Mouse (Mus musculus): Measurements from ENCODE around the gene Nedd9. TPM values are rescaled to one million over a fixed set of nuclear protein-coding genes. Genes with fewer than 3 reads are reported as not detected.

Nedd9 gene
- polyA plus RNA-seq, 1 experiment, result 24.7 TPM

DNA sequence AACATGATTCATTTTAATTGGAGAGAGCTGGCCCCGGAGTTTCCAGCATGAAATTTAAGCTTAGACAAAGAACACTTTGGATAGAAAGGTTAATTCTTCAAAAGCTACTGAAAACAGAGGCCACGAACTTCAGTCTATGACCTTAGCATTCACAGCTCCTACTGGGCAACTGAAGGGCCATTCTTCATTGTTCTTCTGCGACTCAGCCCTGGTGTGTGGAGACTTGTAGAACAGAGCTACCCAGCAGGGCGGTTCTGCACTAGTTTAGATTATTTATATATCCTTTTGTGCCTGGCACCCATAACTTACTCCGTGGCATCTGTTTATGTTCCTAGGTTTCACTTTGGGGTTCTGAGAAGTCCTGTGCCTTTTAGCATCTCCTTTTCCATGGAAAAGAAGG is 193.6 kb downstream of the Nedd9 start:
- Histone ChIP-seq H3K4me1 (ENCODE audit: control insufficient read depth, insufficient read depth, low read length) (no peaks in the 10 kb centered on the region), H3K36me3 (ENCODE audit: control insufficient read depth, insufficient read depth, low read length) (no peaks in the 10 kb centered on the region), H3K4me3 (ENCODE audit: insufficient read depth, low read depth, low read length) (no peak overlapping the region), H3K27me3 (replicated peaks; ENCODE audit: control insufficient read depth, insufficient read depth, low read length) (no peaks in the 10 kb centered on the region), H3K27ac (ENCODE audit: insufficient read depth, low read depth, low read length) (no peak overlapping the region)
- DNase-seq, result no peak
- no peak for TF ChIP-seq CTCF (conservative IDR thresholded peaks at IDR 0.05; ENCODE audit: insufficient read depth, insufficient read length, low read depth, low read length)
- TF ChIP-seq POLR2A (IDR thresholded peaks at IDR 0.05; ENCODE audit: low read depth, low read length), result no peak
- WGBS, result 62% methylated on average over 5 of the region's 5 CpGs

- Histone ChIP-seq H3K36me3 (ENCODE audit: control insufficient read depth, insufficient read depth, low read length) (no peaks in the 10 kb centered on the region), H3K4me3 (ENCODE audit: insufficient read depth, low read depth, low read length) (no peak overlapping the region), H3K27ac (ENCODE audit: insufficient read depth, low read depth, low read length) (no peak overlapping the region), H3K27me3 (replicated peaks; ENCODE audit: control insufficient read depth, insufficient read depth, low read length) (no peaks in the 10 kb centered on the region), H3K4me1 (ENCODE audit: control insufficient read depth, insufficient read depth, low read length) (no peaks in the 10 kb centered on the region)
- WGBS, result 89% methylated on average over 4 of the region's 4 CpGs
- TF ChIP-seq POLR2A (IDR thresholded peaks at IDR 0.05; ENCODE audit: low read depth, low read length) (no peak), CTCF (conservative IDR thresholded peaks at IDR 0.05; ENCODE audit: insufficient read depth, insufficient read length, low read depth, low read length) (no peak)
- DNase-seq, result no peak
These were observed 195.6 kb downstream of the Nedd9 start for GRCm38 (mm10) chr13:41291466-41291974.

DNA sequence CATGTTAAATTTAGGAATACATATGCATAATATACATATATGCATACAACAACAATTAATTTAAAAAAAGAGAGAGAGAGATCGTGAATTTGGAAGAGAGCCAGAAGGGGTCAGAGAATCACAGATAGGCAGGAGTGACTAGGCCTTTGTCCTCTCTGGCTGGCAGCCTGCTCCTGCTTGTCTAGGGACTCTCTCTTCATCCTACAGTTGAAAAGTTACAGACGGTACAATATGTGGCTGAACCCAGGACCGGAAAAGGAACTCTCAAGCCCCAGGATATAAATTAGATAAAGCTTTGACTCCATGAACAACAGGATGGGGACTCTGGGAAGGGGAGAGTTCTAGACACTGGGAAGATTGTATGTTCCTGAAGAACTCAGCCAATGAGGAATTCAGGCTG is 200.9 kb downstream of the Nedd9 start:
- no peaks in the 10 kb centered on the region for H3K27me3 ChIP-seq (replicated peaks; ENCODE audit: control insufficient read depth, insufficient read depth, low read length)
- H3K27ac ChIP-seq (ENCODE audit: insufficient read depth, low read depth, low read length), result no peak overlapping the region
- no peaks in the 10 kb centered on the region; the same call in 1 of the 2 replicates for H3K4me1 ChIP-seq (ENCODE audit: control insufficient read depth, insufficient read depth, low read length)
- TF ChIP-seq POLR2A (IDR thresholded peaks at IDR 0.05; ENCODE audit: low read depth, low read length) (no peak), CTCF (conservative IDR thresholded peaks at IDR 0.05; ENCODE audit: insufficient read depth, insufficient read length, low read depth, low read length) (no peak)
- no peak overlapping the region for H3K4me3 ChIP-seq (ENCODE audit: insufficient read depth, low read depth, low read length)
- H3K36me3 ChIP-seq (ENCODE audit: control insufficient read depth, insufficient read depth, low read length), result no peaks in the 10 kb centered on the region
- DNase-seq, result no peak
- WGBS, result 57% methylated on average over 3 of the region's 3 CpGs

- Histone ChIP-seq H3K27me3 (replicated peaks; ENCODE audit: control insufficient read depth, insufficient read depth, low read length) (no peaks in the 10 kb centered on the region), H3K27ac (ENCODE audit: insufficient read depth, low read depth, low read length) (no peak overlapping the region), H3K36me3 (ENCODE audit: control insufficient read depth, insufficient read depth, low read length) (no peaks in the 10 kb centered on the region), H3K4me3 (ENCODE audit: insufficient read depth, low read depth, low read length) (no peak overlapping the region), H3K4me1 (ENCODE audit: control insufficient read depth, insufficient read depth, low read length) (no peaks in the 10 kb centered on the region; the same call in 1 of the 2 replicates)
- WGBS, result 76% methylated on average over 4 of the region's 4 CpGs
- TF ChIP-seq POLR2A (IDR thresholded peaks at IDR 0.05; ENCODE audit: low read depth, low read length) (no peak), CTCF (conservative IDR thresholded peaks at IDR 0.05; ENCODE audit: insufficient read depth, insufficient read length, low read depth, low read length) (no peak)
- DNase-seq, result no peak
These were observed 201.7 kb downstream of the Nedd9 start for GRCm38 (mm10) chr13:41285448-41285847.

GRCm38 (mm10) chr13:41283256-41283655 is 203.9 kb downstream of the Nedd9 start:
- no peaks in the 10 kb centered on the region for H3K27me3 ChIP-seq (replicated peaks; ENCODE audit: control insufficient read depth, insufficient read depth, low read length)
- peak; percentile 80 for DNase-seq
- no peaks in the 10 kb centered on the region for H3K36me3 ChIP-seq (ENCODE audit: control insufficient read depth, insufficient read depth, low read length)
- no peaks in the 10 kb centered on the region; the same call in 1 of the 2 replicates for H3K4me1 ChIP-seq (ENCODE audit: control insufficient read depth, insufficient read depth, low read length)
- no peak overlapping the region for H3K27ac ChIP-seq (ENCODE audit: insufficient read depth, low read depth, low read length)
- WGBS, result 21% methylated on average over 5 of the region's 5 CpGs
- no peak for TF ChIP-seq POLR2A (IDR thresholded peaks at IDR 0.05; ENCODE audit: low read depth, low read length)
- TF ChIP-seq CTCF (conservative IDR thresholded peaks at IDR 0.05; ENCODE audit: insufficient read depth, insufficient read length, low read depth, low read length), result peak; percentile 25; the same call in 1 of the 2 replicates
- no peak overlapping the region for H3K4me3 ChIP-seq (ENCODE audit: insufficient read depth, low read depth, low read length)

- Histone ChIP-seq H3K27me3 (replicated peaks; ENCODE audit: control insufficient read depth, insufficient read depth, low read length) (no peaks in the 10 kb centered on the region), H3K27ac (ENCODE audit: insufficient read depth, low read depth, low read length) (no peak overlapping the region), H3K4me3 (ENCODE audit: insufficient read depth, low read depth, low read length) (no peak overlapping the region), H3K4me1 (ENCODE audit: control insufficient read depth, insufficient read depth, low read length) (no peaks in the 10 kb centered on the region; the same call in 1 of the 2 replicates), H3K36me3 (ENCODE audit: control insufficient read depth, insufficient read depth, low read length) (no peaks in the 10 kb centered on the region)
- 58% methylated on average over 5 of the region's 5 CpGs for WGBS
- DNase-seq, result no peak
- no peak for TF ChIP-seq CTCF (conservative IDR thresholded peaks at IDR 0.05; ENCODE audit: insufficient read depth, insufficient read length, low read depth, low read length)
These were observed 206.5 kb downstream of the Nedd9 start for GRCm38 (mm10) chr13:41280696-41281095.

DNA sequence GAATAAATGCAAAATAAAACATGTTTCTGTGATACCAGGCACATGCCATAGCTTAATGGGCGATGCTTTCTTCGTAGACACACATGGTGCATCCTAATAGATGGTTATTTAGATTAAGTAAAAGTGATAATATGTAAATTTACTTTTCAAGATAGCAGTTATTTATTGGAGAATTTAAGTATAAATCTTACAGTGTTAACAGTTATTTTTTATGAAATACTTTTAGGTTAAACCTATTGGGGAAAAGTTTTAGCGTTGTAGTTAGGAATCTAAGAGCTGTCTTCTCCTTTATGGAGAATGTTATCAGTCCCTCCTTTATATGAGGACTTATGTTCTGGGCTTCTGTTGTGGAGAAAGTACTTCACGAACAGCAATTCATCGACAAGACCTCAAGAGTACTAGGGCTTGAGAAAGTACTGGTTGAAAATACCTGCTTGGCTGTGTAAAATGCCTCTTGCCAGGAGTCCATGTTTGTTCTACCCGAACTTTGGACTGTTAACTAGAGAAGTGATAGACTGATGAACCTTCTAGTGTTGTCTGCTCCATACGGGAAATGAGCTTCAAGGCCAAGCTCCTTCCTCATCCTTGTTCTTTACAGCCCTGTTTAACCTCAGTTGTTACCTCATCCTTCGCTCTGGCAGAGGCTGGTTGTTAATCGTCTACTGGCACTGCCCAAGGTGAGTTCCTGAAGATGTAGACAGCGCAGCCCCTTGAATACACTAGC is 213.1 kb downstream of the Nedd9 start, which contains the start of gene Gm17364:
Gm17364 (minus strand) TSS at position 51 of the 724 bp plus-strand sequence.
- TF ChIP-seq POLR2A (IDR thresholded peaks at IDR 0.05; ENCODE audit: low read depth, low read length), result no peak
- TF ChIP-seq CTCF (conservative IDR thresholded peaks at IDR 0.05; ENCODE audit: insufficient read depth, insufficient read length, low read depth, low read length), result no peak
- Histone ChIP-seq H3K36me3 (ENCODE audit: control insufficient read depth, insufficient read depth, low read length) (no peaks in the 10 kb centered on the region; the same call in 1 of the 2 replicates), H3K27me3 (replicated peaks; ENCODE audit: control insufficient read depth, insufficient read depth, low read length) (no peaks in the 10 kb centered on the region), H3K27ac (ENCODE audit: insufficient read depth, low read depth, low read length) (no peak within 1 kb of the TSS), H3K4me1 (ENCODE audit: control insufficient read depth, insufficient read depth, low read length) (no peaks in the 10 kb centered on the region), H3K4me3 (ENCODE audit: insufficient read depth, low read depth, low read length) (no peak within 1 kb of the TSS)
- 93% methylated on average over 10 of the region's 10 CpGs for WGBS
- DNase-seq, result no peak

Measured in kidney, adult 2 months (tissue).